Mouse (Mus musculus) stomach, postnatal 0 days (tissue): Measurements from ENCODE around the gene Zbtb16. TPM values are rescaled to one million over a fixed set of nuclear protein-coding genes. Genes with fewer than 3 reads are reported as not detected.

Source experiments
- ATAC-seq: fragments of 200-750 bp; cut with Nextera tagmentation; 2 replicates; pipeline ENCODE4 v1.8.0; 2017; ENCODE audit not compliant: low FRiP score, low TSS enrichment
- DNase-seq: peaks from one replicate; pipeline ENCODE4 v3.0.0-alpha.2; 2016; ENCODE audit warnings: low spot score
- H3K27ac ChIP-seq: fragments of 300-500 bp; sonication (generic); replicated peaks from 2 replicates; pipeline ENCODE4 v1.5.1; 2014; ENCODE audit warnings: mild to moderate bottlenecking, control low read depth
- H3K27me3 ChIP-seq: fragments of 300-500 bp; sonication (generic); 2 replicates; pipeline ENCODE4 v1.6.1; 2014; ENCODE audit warnings: low read length; ENCODE audit not compliant: control insufficient read depth, insufficient read depth
- H3K36me3 ChIP-seq: fragments of 300-500 bp; sonication (generic); 2 replicates; pipeline ENCODE4 v1.6.1; 2014; ENCODE audit warnings: low read length, mixed read lengths; ENCODE audit not compliant: control insufficient read depth, insufficient read depth
- H3K4me1 ChIP-seq: fragments of 300-500 bp; sonication (generic); replicated peaks from 2 replicates; pipeline ENCODE4 v1.6.1; 2014; ENCODE audit warnings: antibody characterized with exemption; ENCODE audit not compliant: control insufficient read depth, insufficient read depth
- H3K4me2 ChIP-seq: fragments of 300-500 bp; sonication (generic); replicated peaks from 2 replicates; pipeline ENCODE4 v1.6.1; 2014; ENCODE audit warnings: low read depth, mild to moderate bottlenecking, control low read depth, moderate library complexity
- H3K4me3 ChIP-seq: fragments of 300-500 bp; sonication (generic); 2 replicates; pipeline ENCODE4 v1.5.1; 2014; ENCODE audit warnings: low read depth, low read length, control low read depth
- H3K9ac ChIP-seq: fragments of 300-500 bp; sonication (generic); 2 replicates; pipeline ENCODE4 v1.6.1; 2014; ENCODE audit warnings: mild to moderate bottlenecking, low read length, control low read depth, mixed read lengths
- H3K9me3 ChIP-seq: fragments of 300-500 bp; sonication (generic); 2 replicates; pipeline ENCODE4 v1.6.1; 2016; ENCODE audit warnings: low read length; ENCODE audit not compliant: control insufficient read depth
- CTCF ChIP-seq: IDR thresholded peaks from 2 replicates; pipeline ENCODE4 v1.5.1; 2016; ENCODE audit warnings: antibody characterized with exemption, low read depth, mild to moderate bottlenecking, moderate library complexity
- EP300 ChIP-seq: optimal IDR thresholded peaks from 2 replicates; pipeline ENCODE3; 2016; ENCODE audit warnings: antibody characterized with exemption
- WGBS: fragments of 180-500 bp; shearing (Covaris S2); extraction: QIAGEN DNeasy Blood & Tissue Kit; methylation state at CpG from one replicate; pipeline ENCODE4 v1.1.7; 2014; 5-methylcytosine and 5-hydroxymethylcytosine counted together
- polyA plus RNA-seq: library from polyadenylated mRNA; unstranded; fragments of >200 nt; fragmentation: Nextera tagmentation; extraction: Ambion mirVana; gene quantifications from 2 replicates; pipeline ENCODE4 v1.2.1, GENCODE M21; 2015

Zbtb16 gene
- polyA plus RNA-seq, 1 experiment from 2014 or later, result 1.7 TPM

GRCm38 (mm10) chr9:48673804-48674203 lies 162.2 kb downstream of the Zbtb16 start:
- no peaks in the 10 kb centered on the region; the same call in 1 of the 2 replicates for H3K36me3 ChIP-seq
- H3K9ac ChIP-seq, result no peak overlapping the region
- H3K27ac ChIP-seq, result no peak overlapping the region
- no peak for TF ChIP-seq CTCF
- TF ChIP-seq EP300, result no peak
- H3K4me2 ChIP-seq, result no peak overlapping the region
- H3K4me3 ChIP-seq, result no peak overlapping the region
- H3K27me3 ChIP-seq, result no peaks in the 10 kb centered on the region
- WGBS, result 62% methylated on average over 5 of the region's 5 CpGs
- no peaks in the 10 kb centered on the region for H3K9me3 ChIP-seq
- ATAC-seq (no peak), DNase-seq (no peak)
- peaks cover 4% of the 10 kb centered on the region; the same call in 1 of the 2 replicates for H3K4me1 ChIP-seq

GRCm38 (mm10) chr9:48673213-48673612 lies 162.8 kb downstream of the Zbtb16 start:
- 74% methylated on average over 6 of the region's 6 CpGs for WGBS
- Histone ChIP-seq H3K27ac (no peak overlapping the region), H3K4me3 (no peak overlapping the region), H3K9me3 (no peaks in the 10 kb centered on the region), H3K4me2 (no peak overlapping the region), H3K4me1 (peaks cover 4% of the 10 kb centered on the region; the same call in 1 of the 2 replicates), H3K36me3 (no peaks in the 10 kb centered on the region; the same call in 1 of the 2 replicates), H3K9ac (no peak overlapping the region), H3K27me3 (no peaks in the 10 kb centered on the region)
- ATAC-seq (no peak), DNase-seq (no peak)
- no peak for TF ChIP-seq CTCF
- no peak for TF ChIP-seq EP300

- Histone ChIP-seq H3K9ac (no peak overlapping the region), H3K4me2 (no peak overlapping the region), H3K9me3 (no peaks in the 10 kb centered on the region), H3K27ac (no peak overlapping the region), H3K27me3 (no peaks in the 10 kb centered on the region), H3K4me1 (peaks cover 4% of the 10 kb centered on the region; the same call in 1 of the 2 replicates), H3K36me3 (no peaks in the 10 kb centered on the region; the same call in 1 of the 2 replicates), H3K4me3 (no peak overlapping the region)
- TF ChIP-seq EP300, result no peak
- TF ChIP-seq CTCF, result no peak
- DNase-seq (no peak), ATAC-seq (no peak)
Observed at GRCm38 (mm10) chr9:48671841-48672240, 164.2 kb downstream of the Zbtb16 start.

GRCm38 (mm10) chr9:48670156-48670555 lies 165.9 kb downstream of the Zbtb16 start:
- Histone ChIP-seq H3K36me3 (no peaks in the 10 kb centered on the region), H3K9ac (no peak overlapping the region), H3K9me3 (no peaks in the 10 kb centered on the region), H3K4me1 (peaks cover 4% of the 10 kb centered on the region; the same call in 1 of the 2 replicates), H3K27me3 (no peaks in the 10 kb centered on the region), H3K4me2 (no peak overlapping the region), H3K27ac (no peak overlapping the region), H3K4me3 (no peak overlapping the region)
- TF ChIP-seq EP300 (no peak), CTCF (no peak)
- 79% methylated on average over 13 of the region's 13 CpGs for WGBS
- ATAC-seq, result no peak
- DNase-seq, result no peak

- no peak overlapping the region for H3K4me2 ChIP-seq
- no peak for ATAC-seq
- no peaks in the 10 kb centered on the region for H3K9me3 ChIP-seq
- no peaks in the 10 kb centered on the region for H3K27me3 ChIP-seq
- WGBS, result 61% methylated on average over 10 of the region's 10 CpGs
- TF ChIP-seq CTCF (no peak), EP300 (no peak)
- H3K9ac ChIP-seq, result no peak overlapping the region
- H3K4me1 ChIP-seq, result peaks cover 4% of the 10 kb centered on the region; the same call in 1 of the 2 replicates
- H3K27ac ChIP-seq, result no peak overlapping the region
- H3K36me3 ChIP-seq, result no peaks in the 10 kb centered on the region
- no peak overlapping the region for H3K4me3 ChIP-seq
- DNase-seq, result no peak
Observed at GRCm38 (mm10) chr9:48669672-48670071, 166.3 kb downstream of the Zbtb16 start.

- DNase-seq (no peak), ATAC-seq (no peak)
- Histone ChIP-seq H3K4me2 (no peak overlapping the region), H3K9ac (no peak overlapping the region), H3K36me3 (no peaks in the 10 kb centered on the region), H3K4me3 (no peak overlapping the region), H3K27me3 (no peaks in the 10 kb centered on the region), H3K9me3 (no peaks in the 10 kb centered on the region), H3K4me1 (no peaks in the 10 kb centered on the region; the same call in 1 of the 2 replicates), H3K27ac (no peak overlapping the region)
- 87% methylated on average over 3 of the region's 3 CpGs for WGBS
- TF ChIP-seq EP300, result no peak
- no peak for TF ChIP-seq CTCF
Observed at GRCm38 (mm10) chr9:48666702-48667101, 169.3 kb downstream of the Zbtb16 start.
